Mouse (Mus musculus): Measurements from ENCODE around the gene Camta1. TPM values are rescaled to one million over a fixed set of nuclear protein-coding genes. Genes with fewer than 3 reads are reported as not detected.

Gene Camta1
- polyA plus RNA-seq, 1 experiment from 2014 or later, result 66.4 TPM

- no peak overlapping the region for H3K27ac ChIP-seq
- no peak overlapping the region for H3K4me2 ChIP-seq
- 84% methylated on average over 6 of the region's 6 CpGs for WGBS
- no peaks in the 10 kb centered on the region for H3K36me3 ChIP-seq
- H3K9me3 ChIP-seq, result no peaks in the 10 kb centered on the region
- 0 out of 2 replicates have a peak, but pooled peaks cover 8% of the 10 kb centered on the region for H3K4me1 ChIP-seq
- no peak for ATAC-seq (ENCODE audit: insufficient number of reproducible peaks, low FRiP score, low TSS enrichment, low read depth)
- H3K4me3 ChIP-seq, result no peak overlapping the region
- no peak overlapping the region for H3K9ac ChIP-seq
- no peaks in the 10 kb centered on the region for H3K27me3 ChIP-seq
Measured at GRCm38 (mm10) chr4:151347620-151348019, 514.1 kb downstream of the Camta1 start.

GRCm38 (mm10) chr4:151346673-151347072, 515.0 kb downstream of the Camta1 start:
- no peak overlapping the region for H3K4me2 ChIP-seq
- no peaks in the 10 kb centered on the region for H3K36me3 ChIP-seq
- H3K27me3 ChIP-seq, result no peaks in the 10 kb centered on the region
- no peaks in the 10 kb centered on the region for H3K9me3 ChIP-seq
- no peak overlapping the region for H3K27ac ChIP-seq
- H3K4me3 ChIP-seq, result no peak overlapping the region
- 0 out of 2 replicates have a peak, but pooled peaks cover 8% of the 10 kb centered on the region for H3K4me1 ChIP-seq
- no peak for ATAC-seq (ENCODE audit: insufficient number of reproducible peaks, low FRiP score, low TSS enrichment, low read depth)
- no peak overlapping the region for H3K9ac ChIP-seq
- WGBS, result 66% methylated on average over 12 of the region's 12 CpGs

DNA sequence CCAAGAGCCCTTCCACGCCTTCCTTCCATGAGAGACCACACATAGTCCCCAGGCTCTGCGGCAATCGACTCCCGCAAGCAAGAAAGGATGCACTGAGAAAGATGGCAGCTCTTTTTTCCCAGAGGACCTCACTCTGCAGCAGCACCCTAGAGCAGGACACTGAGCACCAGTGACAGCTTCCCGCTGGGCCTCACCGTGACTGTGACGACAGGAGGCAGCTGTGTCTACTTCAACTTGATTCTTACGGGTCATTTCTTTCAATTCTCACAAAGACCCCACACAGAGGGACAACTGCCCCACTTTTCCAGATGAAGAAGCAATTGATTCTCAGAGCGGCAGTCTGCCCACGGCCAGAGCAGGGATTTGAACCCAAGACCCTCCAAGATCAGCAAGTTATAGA, 516.9 kb downstream of the Camta1 start:
- no peak overlapping the region for H3K9ac ChIP-seq
- H3K9me3 ChIP-seq, result no peaks in the 10 kb centered on the region
- H3K4me2 ChIP-seq, result no peak overlapping the region
- ATAC-seq (ENCODE audit: insufficient number of reproducible peaks, low FRiP score, low TSS enrichment, low read depth), result no peak
- no peak overlapping the region for H3K27ac ChIP-seq
- 0 out of 2 replicates have a peak, but pooled peaks cover 8% of the 10 kb centered on the region for H3K4me1 ChIP-seq
- H3K4me3 ChIP-seq, result no peak overlapping the region
- no peaks in the 10 kb centered on the region for H3K36me3 ChIP-seq
- 83% methylated on average over 10 of the region's 10 CpGs for WGBS
- no peaks in the 10 kb centered on the region for H3K27me3 ChIP-seq

- Histone ChIP-seq H3K36me3 (no peaks in the 10 kb centered on the region), H3K9ac (no peak overlapping the region), H3K4me1 (0 out of 2 replicates have a peak, but pooled peaks cover 2% of the 10 kb centered on the region), H3K4me2 (no peak overlapping the region), H3K4me3 (no peak overlapping the region), H3K9me3 (no peaks in the 10 kb centered on the region), H3K27ac (no peak overlapping the region), H3K27me3 (peaks cover 9% of the 10 kb centered on the region; the same call in 1 of the 2 replicates)
- ATAC-seq (ENCODE audit: insufficient number of reproducible peaks, low FRiP score, low TSS enrichment, low read depth), result no peak
- WGBS, result 81% methylated on average over 7 of the region's 7 CpGs
Measured at GRCm38 (mm10) chr4:151339421-151339820, 522.3 kb downstream of the Camta1 start.

GRCm38 (mm10) chr4:151338931-151339330, 522.7 kb downstream of the Camta1 start:
- Histone ChIP-seq H3K9me3 (no peaks in the 10 kb centered on the region), H3K9ac (no peak overlapping the region), H3K4me2 (no peak overlapping the region), H3K4me1 (0 out of 2 replicates have a peak, but pooled peaks cover 2% of the 10 kb centered on the region), H3K36me3 (no peaks in the 10 kb centered on the region), H3K27ac (no peak overlapping the region), H3K27me3 (peaks cover 9% of the 10 kb centered on the region; the same call in 1 of the 2 replicates), H3K4me3 (no peak overlapping the region)
- ATAC-seq (ENCODE audit: insufficient number of reproducible peaks, low FRiP score, low TSS enrichment, low read depth), result no peak
- WGBS, result 87% methylated on average over 7 of the region's 7 CpGs

GRCm38 (mm10) chr4:151337543-151337942, 524.1 kb downstream of the Camta1 start:
- ATAC-seq (ENCODE audit: insufficient number of reproducible peaks, low FRiP score, low TSS enrichment, low read depth), result no peak
- peaks cover 9% of the 10 kb centered on the region; the same call in 1 of the 2 replicates for H3K27me3 ChIP-seq
- no peaks in the 10 kb centered on the region for H3K36me3 ChIP-seq
- H3K9me3 ChIP-seq, result no peaks in the 10 kb centered on the region
- H3K4me2 ChIP-seq, result no peak overlapping the region
- H3K27ac ChIP-seq, result no peak overlapping the region
- H3K9ac ChIP-seq, result no peak overlapping the region
- H3K4me3 ChIP-seq, result no peak overlapping the region
- 0 out of 2 replicates have a peak, but pooled peaks cover 2% of the 10 kb centered on the region for H3K4me1 ChIP-seq
- WGBS, result 24% methylated on average over 11 of the region's 11 CpGs

DNA sequence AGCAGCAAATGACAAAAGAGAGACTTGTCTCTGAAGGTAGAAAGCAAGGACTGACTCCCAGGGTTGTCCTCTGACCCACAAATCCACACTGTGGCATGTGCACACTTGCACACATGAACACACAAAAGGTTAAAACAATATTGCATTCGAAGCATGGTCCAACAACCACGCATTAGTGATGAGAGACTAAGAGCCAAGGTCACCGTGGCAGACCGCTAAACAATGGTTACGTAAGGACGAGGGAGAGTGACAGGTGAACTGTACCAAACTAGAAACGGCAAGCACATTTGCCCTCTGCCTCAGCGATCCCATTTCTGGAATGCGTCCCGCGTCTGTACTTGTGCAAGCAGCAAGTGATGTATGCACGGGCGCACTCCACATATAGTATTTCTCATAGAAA, 525.3 kb downstream of the Camta1 start:
- Histone ChIP-seq H3K36me3 (no peaks in the 10 kb centered on the region), H3K27me3 (peaks cover 9% of the 10 kb centered on the region; the same call in 1 of the 2 replicates), H3K4me2 (no peak overlapping the region), H3K27ac (no peak overlapping the region), H3K9ac (no peak overlapping the region), H3K9me3 (no peaks in the 10 kb centered on the region), H3K4me1 (0 out of 2 replicates have a peak, but pooled peaks cover 2% of the 10 kb centered on the region), H3K4me3 (no peak overlapping the region)
- WGBS, result 80% methylated on average over 13 of the region's 13 CpGs
- no peak for ATAC-seq (ENCODE audit: insufficient number of reproducible peaks, low FRiP score, low TSS enrichment, low read depth)

DNA sequence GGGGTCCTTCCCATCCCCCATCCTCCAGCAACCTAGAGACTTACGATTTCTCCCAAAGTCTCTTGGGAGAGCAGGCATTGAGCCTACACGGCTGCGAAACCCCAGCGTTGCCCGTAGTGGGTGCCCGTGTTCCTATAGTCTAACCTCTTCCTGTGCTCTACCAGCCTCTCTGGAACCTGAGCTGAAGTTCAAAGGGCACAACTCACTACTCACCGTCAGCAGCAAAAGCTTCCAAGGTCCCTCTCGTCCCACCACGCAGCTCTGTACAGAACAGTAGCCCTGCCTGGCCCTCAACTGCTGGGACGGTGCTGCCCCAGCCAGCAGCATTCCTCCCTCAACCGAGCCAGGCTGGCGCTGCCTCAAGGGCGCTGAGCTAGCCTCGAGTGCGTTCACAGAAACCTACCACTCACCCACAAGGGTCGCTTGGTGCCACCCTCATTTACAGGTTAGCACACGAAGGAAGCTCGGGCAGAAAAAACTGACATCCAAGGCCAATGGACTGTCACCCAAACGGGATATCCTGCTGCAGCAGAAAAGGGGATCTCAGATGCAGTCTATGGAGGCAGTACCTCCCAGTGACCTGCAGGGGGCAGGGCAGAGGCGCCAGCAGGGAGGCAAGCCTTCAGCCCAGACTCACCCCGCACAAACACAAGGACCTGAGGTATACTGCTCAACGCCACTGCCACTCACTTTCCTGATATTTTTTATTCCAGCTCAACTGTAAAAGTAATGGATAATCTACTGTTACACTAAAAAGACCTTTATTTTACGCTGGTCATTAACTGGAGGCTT, 526.5 kb downstream of the Camta1 start:
- ATAC-seq (ENCODE audit: insufficient number of reproducible peaks, low FRiP score, low TSS enrichment, low read depth), result no peak
- H3K4me3 ChIP-seq, result no peak overlapping the region
- 43% methylated on average over 23 of the region's 23 CpGs for WGBS
- peaks cover 9% of the 10 kb centered on the region; the same call in 1 of the 2 replicates for H3K27me3 ChIP-seq
- no peak overlapping the region for H3K27ac ChIP-seq
- 0 out of 2 replicates have a peak, but pooled peaks cover 2% of the 10 kb centered on the region for H3K4me1 ChIP-seq
- H3K36me3 ChIP-seq, result no peaks in the 10 kb centered on the region
- no peak overlapping the region for H3K9ac ChIP-seq
- no peaks in the 10 kb centered on the region for H3K9me3 ChIP-seq
- no peak overlapping the region for H3K4me2 ChIP-seq

- ATAC-seq (ENCODE audit: insufficient number of reproducible peaks, low FRiP score, low TSS enrichment, low read depth), result no peak
- Histone ChIP-seq H3K9ac (no peak overlapping the region), H3K4me2 (no peak overlapping the region), H3K4me3 (no peak overlapping the region), H3K27me3 (peaks cover 4% of the 10 kb centered on the region; the same call in 1 of the 2 replicates), H3K9me3 (no peaks in the 10 kb centered on the region), H3K4me1 (no peaks in the 10 kb centered on the region), H3K36me3 (no peaks in the 10 kb centered on the region), H3K27ac (no peak overlapping the region)
- WGBS, result 77% methylated on average over 19 of the region's 19 CpGs
Measured at GRCm38 (mm10) chr4:151332074-151332849, 529.4 kb downstream of the Camta1 start.

- Histone ChIP-seq H3K4me3 (no peak overlapping the region), H3K27me3 (peaks cover 7% of the 10 kb centered on the region; the same call in 1 of the 2 replicates), H3K9ac (no peak overlapping the region), H3K27ac (no peak overlapping the region), H3K4me2 (no peak overlapping the region), H3K36me3 (no peaks in the 10 kb centered on the region), H3K9me3 (no peaks in the 10 kb centered on the region), H3K4me1 (no peaks in the 10 kb centered on the region)
- no peak for ATAC-seq (ENCODE audit: insufficient number of reproducible peaks, low FRiP score, low TSS enrichment, low read depth)
- 68% methylated on average over 8 of the region's 8 CpGs for WGBS
Measured at GRCm38 (mm10) chr4:151330983-151331382, 530.7 kb downstream of the Camta1 start.

DNA sequence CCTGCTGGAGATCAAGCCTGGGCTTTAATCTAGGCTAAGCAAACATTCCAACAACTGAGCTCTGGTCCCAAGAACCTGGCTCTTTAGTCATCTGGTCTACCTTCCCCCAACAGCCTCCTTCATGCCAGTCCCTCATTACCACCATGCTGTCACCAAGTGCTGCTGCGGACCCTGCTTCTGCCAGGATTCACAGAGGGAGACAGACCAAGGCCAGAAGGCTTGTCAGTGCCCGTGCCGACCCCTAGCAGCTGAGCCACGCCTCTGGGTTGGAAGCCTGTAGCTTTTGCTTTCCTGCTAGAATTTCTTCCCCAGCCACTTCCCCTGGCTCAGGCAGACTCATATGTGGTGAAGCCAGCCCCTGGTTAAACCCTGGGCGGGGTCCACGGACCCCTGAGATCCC, 533.6 kb downstream of the Camta1 start:
- Histone ChIP-seq H3K4me2 (no peak overlapping the region), H3K9ac (no peak overlapping the region), H3K36me3 (no peaks in the 10 kb centered on the region), H3K4me3 (no peak overlapping the region), H3K4me1 (no peaks in the 10 kb centered on the region), H3K9me3 (no peaks in the 10 kb centered on the region), H3K27ac (no peak overlapping the region), H3K27me3 (peaks cover 4% of the 10 kb centered on the region; the same call in 1 of the 2 replicates)
- ATAC-seq (ENCODE audit: insufficient number of reproducible peaks, low FRiP score, low TSS enrichment, low read depth), result no peak
- 53% methylated on average over 6 of the region's 6 CpGs for WGBS

Measured in limb, embryonic 15.5 days (tissue).